Mouse (Mus musculus): ENCODE measurements at regions not wholly inside any gene's neighbourhood (a gene's known extent, or its start where the extent isn't known, plus 50 kb on each side); places are given as distances from the start of the nearest gene placed in this dataset.

- DNase-seq (ENCODE audit: low spot score), result no peak
Measured at GRCm38 (mm10) chr15:60632789-60633456, 220.7 kb downstream of the Fam84b start.

DNA sequence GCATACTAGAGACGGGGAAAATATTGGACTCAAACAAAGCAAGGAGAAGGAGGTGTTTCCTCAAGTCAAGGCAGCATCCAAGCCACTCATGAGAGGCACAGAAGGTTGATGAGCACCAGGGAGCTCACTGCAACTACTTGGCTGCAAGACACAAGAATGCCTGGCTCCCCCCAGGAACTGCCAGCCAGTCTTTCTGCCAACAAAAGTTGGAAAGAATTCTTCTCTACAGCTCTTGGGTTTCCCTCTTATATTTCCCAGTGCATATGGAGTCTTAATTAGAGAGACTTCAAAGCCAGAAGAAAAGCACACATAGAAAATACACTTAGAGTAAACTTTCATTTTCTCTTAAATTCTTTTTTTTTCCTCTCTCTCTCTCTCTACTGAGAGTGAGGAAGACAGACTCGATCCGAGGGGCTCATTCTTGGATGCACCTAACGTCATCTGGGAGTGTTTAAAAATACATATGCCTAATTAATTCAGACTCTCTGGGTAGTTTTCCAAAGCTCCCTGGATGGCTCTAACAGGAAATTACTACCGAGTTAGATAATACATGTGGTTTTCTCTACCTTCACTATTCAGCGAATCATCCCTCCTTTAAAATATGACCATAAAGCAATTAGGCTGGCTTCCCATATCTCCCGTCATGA lies 222.7 kb downstream of the Fam84b start:
- DNase-seq (ENCODE audit: low spot score), result no peak

DNA sequence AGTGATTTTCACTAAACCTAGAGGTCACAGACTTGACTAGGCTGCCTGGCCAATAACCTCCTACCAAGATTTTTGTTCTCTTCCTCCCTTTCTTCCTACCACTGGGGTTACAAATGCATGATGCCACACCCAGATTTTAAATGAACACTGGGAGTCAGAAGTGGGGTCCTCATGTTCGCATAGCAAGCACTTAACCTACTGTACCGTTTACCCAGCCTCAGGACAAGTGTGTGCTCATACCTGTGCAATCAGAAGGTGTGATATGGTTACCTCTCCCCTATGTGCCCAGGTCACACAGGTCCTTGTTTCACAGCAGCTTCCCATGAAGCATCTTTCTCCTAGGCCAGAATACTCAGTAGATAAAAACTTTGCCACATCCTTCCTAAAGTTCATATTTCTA lies 234.8 kb downstream of the Fam84b start:
- no peak for DNase-seq (ENCODE audit: low spot score)

- no peak for DNase-seq (ENCODE audit: low spot score)
Measured at GRCm38 (mm10) chr15:60617371-60617770, 236.2 kb downstream of the Fam84b start.

DNA sequence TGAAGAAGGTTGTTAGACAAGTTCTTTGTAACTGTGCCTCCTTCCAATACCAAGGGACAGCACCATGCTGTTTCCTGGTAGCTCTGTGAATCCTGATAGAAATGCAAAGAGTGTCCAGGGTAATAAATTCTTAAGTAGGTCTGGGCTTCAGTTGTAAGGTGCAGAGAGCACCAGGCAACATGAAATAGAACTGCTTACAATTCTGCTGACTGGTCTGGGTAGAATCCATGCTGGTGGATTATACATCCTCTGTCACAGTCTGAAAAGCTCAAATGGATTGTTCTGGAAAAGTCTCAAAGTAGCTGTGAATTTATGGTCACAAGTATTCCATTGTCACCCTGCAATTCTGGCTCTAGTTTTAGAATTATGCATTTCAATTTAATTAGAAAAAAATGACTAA lies 251.7 kb downstream of the Fam84b start:
- no peak for DNase-seq (ENCODE audit: low spot score)

- no peak for DNase-seq (ENCODE audit: low spot score)
Measured at GRCm38 (mm10) chr15:60577084-60577483, 276.5 kb downstream of the Fam84b start.

DNA sequence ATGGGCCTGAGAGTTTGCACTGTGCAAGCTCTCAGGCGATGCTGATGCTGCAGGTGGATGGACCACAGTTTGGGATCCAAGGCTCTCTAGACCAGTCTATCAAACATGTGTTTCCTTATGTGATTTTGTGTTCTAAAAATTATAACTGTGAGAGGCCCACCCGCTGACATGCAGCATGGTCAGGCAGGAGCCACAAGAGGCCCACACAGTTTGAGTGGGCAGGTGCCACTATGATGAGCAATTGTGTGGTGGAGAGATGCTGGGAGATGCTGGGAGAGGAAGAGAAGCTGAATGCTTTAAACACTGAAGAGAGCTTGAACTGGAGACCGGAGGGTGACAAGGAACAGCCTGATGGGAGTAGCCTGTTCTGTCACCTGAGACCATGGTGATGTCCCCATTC lies 287.3 kb downstream of the Fam84b start:
- no peak for DNase-seq (ENCODE audit: low spot score)

GRCm38 (mm10) chr15:60565017-60565416 lies 288.6 kb downstream of the Fam84b start:
- peak; percentile 60 for DNase-seq (ENCODE audit: low spot score)

DNA sequence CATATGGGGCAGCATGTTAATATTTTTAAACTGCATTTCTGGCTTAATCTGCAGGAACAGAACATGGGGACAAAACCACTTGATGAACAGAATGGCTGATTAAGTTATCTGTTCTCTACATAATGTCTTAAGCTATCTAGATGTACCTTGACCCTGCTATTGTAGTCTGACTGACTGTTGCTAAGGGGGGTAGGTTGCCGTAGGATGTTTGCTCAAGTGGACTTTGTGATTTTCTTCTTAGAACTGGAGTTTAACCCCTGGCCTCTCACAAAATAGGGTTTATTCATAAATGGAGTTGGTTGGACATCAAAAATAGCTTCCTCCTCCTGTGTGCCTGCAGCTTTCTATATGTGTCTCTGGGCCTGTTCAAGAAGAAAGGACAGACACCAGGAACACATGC lies 292.9 kb downstream of the Fam84b start:
- no peak for DNase-seq (ENCODE audit: low spot score)

- DNase-seq (ENCODE audit: low spot score), result no peak
Measured at GRCm38 (mm10) chr15:60555691-60556090, 297.9 kb downstream of the Fam84b start.

DNA sequence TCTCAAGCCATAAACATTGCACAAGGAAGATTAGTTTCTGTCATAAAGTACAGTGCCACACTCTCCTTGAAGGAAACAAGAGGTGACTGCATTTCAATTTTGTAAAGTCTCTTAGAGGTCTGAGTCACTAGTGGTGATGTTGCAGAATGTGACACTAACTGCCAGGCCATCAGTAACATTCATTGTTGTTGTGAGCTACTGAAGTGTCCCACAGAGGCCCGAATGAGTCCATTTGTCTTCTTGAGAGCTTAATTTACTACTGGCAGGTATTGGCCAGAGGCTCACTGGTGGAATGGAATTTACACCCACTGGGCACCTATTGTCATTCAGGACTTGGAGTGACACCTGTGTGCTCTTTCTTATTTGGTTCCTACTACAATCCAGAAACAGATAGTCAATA lies 299.0 kb downstream of the Fam84b start:
- DNase-seq (ENCODE audit: low spot score), result peak; percentile 12

DNA sequence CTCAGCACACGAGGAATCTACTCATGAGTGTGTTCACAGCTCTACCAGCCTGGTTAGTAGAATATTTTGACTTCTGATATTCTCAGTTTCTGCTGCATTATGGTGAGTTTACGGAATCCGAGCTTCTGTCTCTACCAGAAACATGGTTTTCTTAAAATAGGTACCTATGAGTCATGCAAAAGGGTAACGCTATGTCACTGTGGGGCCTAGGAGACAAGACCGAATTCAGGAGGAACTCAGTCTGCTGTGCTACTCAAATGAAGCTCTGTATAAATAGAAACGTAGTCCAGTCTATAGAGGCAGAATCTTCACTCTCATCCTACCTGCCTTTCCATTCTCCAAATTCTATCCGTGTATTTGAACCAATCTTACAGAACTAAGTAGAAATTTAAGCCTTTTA lies 305.5 kb downstream of the Fam84b start:
- no peak for DNase-seq (ENCODE audit: low spot score)

- DNase-seq (ENCODE audit: low spot score), result no peak
Measured at GRCm38 (mm10) chr15:60537191-60537590, 316.4 kb downstream of the Fam84b start.

DNA sequence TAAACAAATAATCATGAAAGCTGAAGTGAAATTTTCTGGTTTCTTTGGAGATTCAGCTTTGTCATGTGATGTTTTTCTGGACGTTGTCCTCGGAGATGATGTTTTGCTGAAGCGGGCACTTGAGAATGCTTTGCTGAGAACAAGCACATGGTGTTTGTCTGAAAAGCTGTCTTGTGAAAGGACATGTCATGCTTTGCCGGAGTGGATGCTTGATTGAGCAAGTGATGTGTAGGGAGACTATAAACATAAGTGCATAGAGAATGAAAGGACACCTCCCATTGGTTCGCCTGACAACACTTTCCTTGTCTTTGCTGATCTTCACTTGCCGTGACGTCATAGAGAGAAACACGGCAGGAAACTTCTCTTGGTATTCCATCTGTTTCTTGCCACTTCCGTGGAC lies 318.9 kb downstream of the Fam84b start:
- no peak for DNase-seq (ENCODE audit: low spot score)

- no peak for DNase-seq (ENCODE audit: low spot score)
Measured at GRCm38 (mm10) chr15:60516810-60517209, 336.8 kb downstream of the Fam84b start.

DNA sequence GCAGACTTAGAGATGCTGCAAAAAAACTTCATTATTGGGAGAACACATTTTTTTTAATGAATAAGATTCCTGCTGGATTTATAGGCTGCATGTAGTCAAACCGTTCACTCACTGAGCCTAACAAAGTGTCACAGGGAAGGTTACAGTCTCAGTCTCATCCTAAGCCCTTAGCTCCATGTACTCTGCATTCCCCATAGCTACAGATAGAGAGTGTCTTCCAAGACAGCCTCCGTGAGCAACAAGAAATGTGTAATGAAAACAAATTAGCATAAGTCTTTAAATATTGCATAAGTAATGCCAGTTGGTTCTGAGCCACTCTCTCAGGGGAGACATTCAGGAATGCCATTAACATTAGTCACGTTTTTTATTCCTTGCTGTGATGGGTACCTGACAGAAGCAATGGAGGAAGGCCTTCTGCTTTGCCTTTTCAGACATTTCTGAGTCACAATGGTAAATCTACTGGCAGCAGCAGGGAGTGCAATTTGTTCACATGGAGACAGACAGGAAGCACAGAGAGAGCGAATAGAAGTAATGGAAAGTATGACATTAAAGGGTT lies 376.7 kb downstream of the Fam84b start:
- DNase-seq (ENCODE audit: low spot score), result no peak

DNA sequence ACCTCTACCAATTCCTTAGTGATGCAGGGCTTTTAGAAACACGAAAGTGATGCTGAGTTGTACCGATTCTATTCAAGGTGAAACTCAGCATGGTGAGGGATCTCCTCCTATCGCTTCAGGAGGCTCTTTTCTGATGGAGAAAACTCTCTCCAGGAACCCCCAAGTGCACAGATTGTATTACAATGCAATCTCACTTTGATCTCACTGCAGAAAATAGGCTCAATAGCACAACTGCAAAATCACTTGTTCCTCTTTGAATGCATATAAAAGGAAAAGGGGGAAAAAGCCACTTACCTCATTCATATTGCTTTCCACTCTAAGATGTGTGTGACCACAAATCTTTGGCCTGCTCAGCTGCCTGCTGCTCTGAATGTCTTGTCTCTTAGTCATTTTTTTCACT lies 378.5 kb downstream of the Fam84b start:
- no peak for DNase-seq (ENCODE audit: low spot score)

GRCm38 (mm10) chr15:60431916-60432315 lies 415.5 kb upstream of the 4933412E24Rik start:
- DNase-seq (ENCODE audit: low spot score), result no peak

DNA sequence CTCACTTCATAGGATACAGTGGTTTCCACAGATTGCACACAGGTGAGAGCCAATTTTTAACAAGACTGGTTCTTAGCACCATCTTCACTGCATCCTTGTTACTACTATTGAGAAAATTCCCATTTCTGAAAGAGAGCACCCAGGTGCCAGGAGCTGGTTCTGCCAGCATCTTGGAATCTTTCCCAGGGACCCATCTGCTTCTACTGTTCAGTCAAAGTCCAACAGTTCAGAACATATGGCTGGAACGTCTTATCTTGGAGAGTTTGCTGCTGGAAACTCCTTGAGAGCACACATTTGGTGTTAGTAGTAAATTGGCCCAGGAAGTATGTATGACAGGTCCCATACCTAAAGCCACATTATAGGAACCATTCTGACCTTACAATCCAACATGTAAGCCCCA lies 402.7 kb upstream of the 4933412E24Rik start:
- no peak for DNase-seq (ENCODE audit: low spot score)

GRCm38 (mm10) chr15:60392267-60392666 lies 375.9 kb upstream of the 4933412E24Rik start:
- DNase-seq (ENCODE audit: low spot score), result no peak

- no peak for DNase-seq (ENCODE audit: low spot score)
Measured at GRCm38 (mm10) chr15:60390336-60390735, 373.9 kb upstream of the 4933412E24Rik start.

DNA sequence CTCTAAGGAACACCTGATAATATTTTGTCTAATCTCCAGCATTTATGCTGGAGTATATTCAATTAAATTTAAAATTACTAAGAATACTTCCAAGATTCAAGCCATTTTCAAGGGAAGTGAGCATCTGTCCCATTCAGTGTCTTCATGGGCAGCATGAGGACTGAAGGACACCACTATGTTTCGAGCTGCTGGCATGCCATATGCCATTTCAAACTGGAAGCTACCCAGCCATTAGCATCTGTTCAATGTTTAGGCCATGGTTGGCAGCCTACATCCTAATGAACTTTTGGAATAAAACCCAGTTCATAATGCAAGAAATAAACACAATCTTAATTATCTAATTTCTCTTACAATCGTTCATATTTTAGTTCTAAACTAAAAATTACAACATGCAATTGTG lies 371.5 kb upstream of the 4933412E24Rik start:
- no peak for DNase-seq (ENCODE audit: low spot score)

Measured in embryo, embryonic 10 days (tissue).